Mouse (Mus musculus): ENCODE measurements at regions not wholly inside any gene's neighbourhood (a gene's known extent, or its start where the extent isn't known, plus 50 kb on each side); places are given as distances from the start of the nearest gene placed in this dataset.
"Not testable (repeated sequence)": the region's sequence is repeated elsewhere in the genome, so short reads cannot be mapped to it uniquely, and the experiment has no call there.

- H3K27me3 ChIP-seq (ENCODE audit: insufficient read depth, poor library complexity, severe bottlenecking); DNase-seq (ENCODE audit: low spot score); H3K36me3 ChIP-seq; H3K4me3 ChIP-seq; H3K4me1 ChIP-seq; H3K27ac ChIP-seq: not testable (repeated sequence)
- WGBS, result 83% methylated on average over 4 of the region's 4 CpGs
- H3K9me3 ChIP-seq, result peaks cover 37% of the 10 kb centered on the region
Measured at GRCm38 (mm10) chr6:3133763-3134162, 265.6 kb downstream of the Samd9l start.

DNA sequence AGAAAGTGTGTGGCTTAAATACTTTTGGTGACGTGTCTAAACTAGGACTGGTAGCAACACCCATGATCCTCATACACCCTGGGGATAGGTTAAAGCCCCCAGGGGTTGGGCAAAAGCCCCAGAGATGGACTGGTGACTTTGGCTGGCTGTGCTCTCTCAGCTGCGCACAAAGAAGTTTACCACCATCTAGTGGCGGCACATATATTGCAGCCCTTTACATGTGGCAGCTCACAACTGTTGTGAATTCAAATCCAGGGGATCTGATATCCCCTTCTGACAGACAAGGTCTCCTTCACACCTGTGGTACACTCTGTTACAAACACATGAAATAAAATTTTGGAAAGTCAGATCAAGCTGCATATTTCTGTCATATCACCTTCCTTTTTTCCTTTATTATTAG is 283.1 kb downstream of the Samd9l start:
- H3K4me3 ChIP-seq; H3K36me3 ChIP-seq; H3K27ac ChIP-seq; H3K9me3 ChIP-seq; H3K27me3 ChIP-seq (ENCODE audit: insufficient read depth, poor library complexity, severe bottlenecking); H3K4me1 ChIP-seq; DNase-seq (ENCODE audit: low spot score): not testable (repeated sequence)
- WGBS, result 31% methylated on average over 2 of the region's 3 CpGs

All from heart, embryonic 10.5 days (tissue).